Mouse (Mus musculus) liver, embryonic 16.5 days (tissue): ENCODE results near the gene Prkaa1. TPM values are rescaled to one million over a fixed set of nuclear protein-coding genes. Genes with fewer than 3 reads are reported as not detected.
A peak's percentile ranks its signal among the peaks of the same experiment; 100 is the strongest.

Experiments
- ATAC-seq: fragments of 200-750 bp; cut with Nextera tagmentation; 2 replicates; pipeline ENCODE4 v1.8.0; 2017; ENCODE audit warnings: low read depth, mild to moderate bottlenecking, moderate number of reproducible peaks, moderate library complexity
- H3K27ac ChIP-seq: fragments of 300-500 bp; sonication (generic); 2 replicates; pipeline ENCODE4 v1.5.1; 2014; ENCODE audit warnings: mild to moderate bottlenecking, low read length
- H3K27me3 ChIP-seq: fragments of 300-500 bp; sonication (generic); 2 replicates; pipeline ENCODE4 v1.6.1; 2014; ENCODE audit warnings: low read depth, low read length, mixed read lengths; ENCODE audit not compliant: control insufficient read depth, insufficient read depth
- H3K36me3 ChIP-seq: fragments of 300-500 bp; sonication (generic); 2 replicates; pipeline ENCODE4 v1.6.1; 2014; ENCODE audit warnings: mild to moderate bottlenecking; ENCODE audit not compliant: control insufficient read depth, insufficient read depth
- H3K4me1 ChIP-seq: fragments of 300-500 bp; sonication (generic); 2 replicates; pipeline ENCODE4 v1.6.1; 2014; ENCODE audit warnings: low read depth, low read length, mixed read lengths; ENCODE audit not compliant: control insufficient read depth
- H3K4me2 ChIP-seq: fragments of 300-500 bp; sonication (generic); 2 replicates; pipeline ENCODE4 v1.6.1; 2014; ENCODE audit warnings: low read depth, low read length, mixed read lengths
- H3K4me3 ChIP-seq: fragments of 300-500 bp; sonication (generic); 2 replicates; pipeline ENCODE4 v1.5.1; 2014; ENCODE audit warnings: low read depth, mild to moderate bottlenecking, low read length
- H3K9ac ChIP-seq: fragments of 300-500 bp; sonication (generic); 2 replicates; pipeline ENCODE4 v1.6.1; 2014; ENCODE audit warnings: low read depth, low read length
- H3K9me3 ChIP-seq: fragments of 300-500 bp; sonication (generic); replicated peaks from 2 replicates; pipeline ENCODE4 v1.6.1; 2016; ENCODE audit warnings: low read length; ENCODE audit not compliant: control insufficient read depth
- WGBS: fragments of 180-500 bp; shearing (Covaris S2); extraction: QIAGEN DNeasy Blood & Tissue Kit; methylation state at CpG from one replicate; pipeline ENCODE4 v1.1.7; 2014; ENCODE audit not compliant: insufficient replicate concordance; 5-methylcytosine and 5-hydroxymethylcytosine counted together
- polyA plus RNA-seq: library from polyadenylated mRNA; unstranded; fragments of >200 nt; fragmentation: Nextera tagmentation; extraction: Ambion mirVana; gene quantifications from 2 replicates; pipeline ENCODE4 v1.2.1, GENCODE M21; 2015

The Prkaa1 gene
- polyA plus RNA-seq, result 11.8 and 12.3 TPM in 2 replicates

- peak within 1 kb of the TSS; percentile 94 for H3K27ac ChIP-seq
- under 1% methylated on average over 46 of the region's 80 CpGs for WGBS
- peak within 1 kb of the TSS; percentile 97 for H3K9ac ChIP-seq
- H3K4me3 ChIP-seq, result peak within 1 kb of the TSS; percentile 99
- no peaks in the 10 kb centered on the region for H3K27me3 ChIP-seq
- H3K4me2 ChIP-seq, result peak within 1 kb of the TSS; percentile 84
- ATAC-seq, result peak; percentile 83
- no peaks in the 10 kb centered on the region; the same call in 1 of the 2 replicates for H3K36me3 ChIP-seq
- peaks cover 45% of the 10 kb centered on the region for H3K4me1 ChIP-seq
- no peaks in the 10 kb centered on the region for H3K9me3 ChIP-seq
Observed at GRCm38 (mm10) chr15:5143361-5144020, at the start of gene Prkaa1. Gene Prkaa1, plus strand, starts transcription at chr15:5143861.

- Histone ChIP-seq H3K9ac (no peak overlapping the region), H3K36me3 (no peaks in the 10 kb centered on the region), H3K4me1 (peaks cover 6% of the 10 kb centered on the region; the same call in 1 of the 2 replicates), H3K4me3 (no peak overlapping the region), H3K27ac (no peak overlapping the region), H3K27me3 (no peaks in the 10 kb centered on the region), H3K4me2 (no peak overlapping the region), H3K9me3 (no peaks in the 10 kb centered on the region)
- ATAC-seq, result no peak
- 61% methylated on average over 11 of the region's 11 CpGs for WGBS
Observed at GRCm38 (mm10) chr15:5095534-5096301, 47.9 kb upstream of the Prkaa1 start.

- ATAC-seq, result peak; percentile 72
Observed at GRCm38 (mm10) chr15:5097376-5097775, 46.3 kb upstream of the Prkaa1 start.

GRCm38 (mm10) chr15:5102312-5102711 lies 41.3 kb upstream of the Prkaa1 start:
- H3K36me3 ChIP-seq, result no peaks in the 10 kb centered on the region
- no peaks in the 10 kb centered on the region for H3K9me3 ChIP-seq
- H3K27me3 ChIP-seq, result no peaks in the 10 kb centered on the region
- no peak overlapping the region for H3K9ac ChIP-seq
- no peak overlapping the region for H3K4me3 ChIP-seq
- WGBS, result 77% methylated on average over 4 of the region's 4 CpGs
- ATAC-seq, result no peak
- no peak overlapping the region for H3K4me2 ChIP-seq
- H3K27ac ChIP-seq, result no peak overlapping the region
- peaks cover 6% of the 10 kb centered on the region; the same call in 1 of the 2 replicates for H3K4me1 ChIP-seq

More at GRCm38 (mm10) chr15:5097376-5097775, 46.3 kb upstream of the Prkaa1 start:
- Histone ChIP-seq H3K27ac (no peak overlapping the region), H3K4me3 (no peak overlapping the region), H3K9me3 (no peaks in the 10 kb centered on the region), H3K27me3 (no peaks in the 10 kb centered on the region), H3K4me2 (no peak overlapping the region), H3K36me3 (no peaks in the 10 kb centered on the region), H3K4me1 (peaks cover 6% of the 10 kb centered on the region; the same call in 1 of the 2 replicates), H3K9ac (no peak overlapping the region)
- 14% methylated on average over 1 of the region's 1 CpGs for whole genome bisulfite sequencing

- H3K27me3 ChIP-seq, result 0 out of 2 replicates have a peak, but pooled peaks cover 3% of the 10 kb centered on the region
- no peaks in the 10 kb centered on the region for H3K9me3 ChIP-seq
- no peak overlapping the region for H3K27ac ChIP-seq
- 68% methylated on average over 6 of the region's 6 CpGs for WGBS
- no peak overlapping the region for H3K4me2 ChIP-seq
- no peak for ATAC-seq
- no peaks in the 10 kb centered on the region for H3K36me3 ChIP-seq
- H3K4me1 ChIP-seq, result peaks cover 3% of the 10 kb centered on the region
- no peak overlapping the region for H3K9ac ChIP-seq
- no peak overlapping the region for H3K4me3 ChIP-seq
Observed at GRCm38 (mm10) chr15:5105891-5106290, 37.8 kb upstream of the Prkaa1 start.

GRCm38 (mm10) chr15:5106293-5106692 lies 37.4 kb upstream of the Prkaa1 start:
- no peak overlapping the region for H3K4me2 ChIP-seq
- 33% methylated on average over 2 of the region's 2 CpGs for WGBS
- ATAC-seq, result no peak

GRCm38 (mm10) chr15:5107686-5108654 lies 35.7 kb upstream of the Prkaa1 start, which contains the start of gene Card6:
Gene Card6, minus strand, starts transcription at chr15:5108539.
- Histone ChIP-seq H3K36me3 (no peaks in the 10 kb centered on the region), H3K4me2 (peak within 1 kb of the TSS; percentile 51), H3K27me3 (0 out of 2 replicates have a peak, but pooled peaks cover 3% of the 10 kb centered on the region), H3K4me3 (peak within 1 kb of the TSS; percentile 55), H3K9me3 (no peaks in the 10 kb centered on the region), H3K4me1 (peaks cover 12% of the 10 kb centered on the region), H3K9ac (peak within 1 kb of the TSS; percentile 36; the same call in 1 of the 2 replicates), H3K27ac (peak within 1 kb of the TSS; percentile 25; the same call in 1 of the 2 replicates)
- WGBS, result 3% methylated on average over 21 of the region's 21 CpGs
- ATAC-seq, result no peak

More at GRCm38 (mm10) chr15:5106293-5106692, 37.4 kb upstream of the Prkaa1 start:
- no peak overlapping the region for H3K27ac ChIP-seq
- no peaks in the 10 kb centered on the region for H3K9me3 ChIP-seq
- H3K4me1 ChIP-seq, result peaks cover 3% of the 10 kb centered on the region
- H3K27me3 ChIP-seq, result 0 out of 2 replicates have a peak, but pooled peaks cover 3% of the 10 kb centered on the region
- no peaks in the 10 kb centered on the region for H3K36me3 ChIP-seq
- H3K9ac ChIP-seq, result no peak overlapping the region
- no peak overlapping the region for H3K4me3 ChIP-seq

- WGBS, result 32% methylated on average over 3 of the region's 3 CpGs
- no peaks in the 10 kb centered on the region for H3K36me3 ChIP-seq
- no peak overlapping the region for H3K27ac ChIP-seq
- H3K9me3 ChIP-seq, result no peaks in the 10 kb centered on the region
- no peak overlapping the region for H3K9ac ChIP-seq
- 0 out of 2 replicates have a peak, but pooled peaks cover 3% of the 10 kb centered on the region for H3K27me3 ChIP-seq
- ATAC-seq, result no peak
- peak overlapping the region; percentile 55 for H3K4me3 ChIP-seq
- peak overlapping the region; percentile 51; the same call in 1 of the 2 replicates for H3K4me2 ChIP-seq
- H3K4me1 ChIP-seq, result peaks cover 18% of the 10 kb centered on the region
Observed at GRCm38 (mm10) chr15:5108655-5109040, 35.0 kb upstream of the Prkaa1 start.
